Mouse (Mus musculus) left cerebral cortex, adult 8-10 months (tissue): ENCODE results near the gene Wdr77. TPM values are rescaled to one million over a fixed set of nuclear protein-coding genes. Genes with fewer than 3 reads are reported as not detected.

Source experiments
- total RNA-seq, 4 experiments: library from RNA; stranded (reverse); gene quantifications; 2 replicates each; pipeline ENCODE4 v1.2.4; 2022

The Wdr77 gene
- total RNA-seq, 4 experiments from 2014 or later, result 45.0 to 54.3 (median 52.6) TPM

Other genes starting within 250 kb of the Wdr77 start
- gene Rap1a, start 158.0 kb upstream of the Wdr77 start, total RNA-seq, result 10 to 100 TPM; 68.6 to 76.2 (median 74.4) TPM
- 1 to 10 TPM; 1.3 to 2.5 (median 1.6) TPM for gene Adora3, start 88.5 kb upstream of the Wdr77 start, total RNA-seq
- gene Tmigd3, start 88.5 kb upstream of the Wdr77 start, total RNA-seq, result not detected
- gene I830077J02Rik, start 26.7 kb upstream of the Wdr77 start, total RNA-seq, result 1 to 10 TPM; 1.1 to 2.7 (median 1.4) TPM
- 100 to 1,000 TPM; 248 to 269 (median 257) TPM for gene Atp5f1, start 730 bp downstream of the Wdr77 start, total RNA-seq
- gene Ovgp1, start 14.3 kb downstream of the Wdr77 start, total RNA-seq, result 1 to 10 TPM; 1.7 to 3.3 (median 2.1) TPM
- gene Pifo, start 55.3 kb downstream of the Wdr77 start, total RNA-seq, result 1 to 10 TPM in 1 of 4 experiments, under 1 TPM in 3; 0.42 to 1.0 (median 0.47) TPM
- not detected for gene Chil5, start 73.4 kb downstream of the Wdr77 start, total RNA-seq
- gene Chia1, start 153.9 kb downstream of the Wdr77 start, total RNA-seq, result 1 to 10 TPM; 1.0 to 2.3 (median 2.0) TPM
- gene Chil3, start 208.2 kb downstream of the Wdr77 start, total RNA-seq, result not detected